Mouse (Mus musculus) 3134 (cell line): ENCODE results near the gene Atp6v1e1.

ENCODE experiments used
- DNase-seq: peaks from one replicate; pipeline ENCODE4 v3.0.0-alpha.2; 2011; ENCODE audit warnings: low spot score; ENCODE audit not compliant: insufficient read length; ENCODE audit errors: extremely low read depth

Gene Atp6v1e1

DNA sequence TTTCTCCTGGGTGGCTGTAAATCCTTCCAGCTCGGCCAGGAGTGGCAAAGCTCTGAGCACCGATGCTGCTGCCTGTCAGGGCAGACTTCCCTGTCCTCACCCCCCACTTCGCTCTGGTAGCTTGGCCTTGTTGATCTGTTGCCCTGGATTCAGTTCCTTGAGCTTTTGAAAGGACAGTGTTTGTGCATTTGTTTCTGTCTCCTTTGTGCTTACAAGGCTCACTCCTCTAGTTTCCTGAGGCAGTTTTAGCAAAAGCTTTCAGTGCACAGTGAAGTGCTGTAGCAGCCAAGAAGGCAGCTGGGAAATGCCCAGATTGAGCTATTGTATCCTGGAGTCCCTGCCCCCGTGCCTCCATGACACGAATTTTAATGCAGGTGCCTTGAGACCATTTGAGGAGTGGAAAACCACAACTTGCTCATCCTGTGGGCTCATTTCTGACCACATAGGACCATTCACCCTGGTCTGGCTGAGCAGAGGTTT is 49.4 kb downstream of the Atp6v1e1 start, which contains the start of gene Slc25a18:
TSS of gene Slc25a18 (plus strand) at position 430 of the 480 bp plus-strand sequence.
- no peak for DNase-seq

DNA sequence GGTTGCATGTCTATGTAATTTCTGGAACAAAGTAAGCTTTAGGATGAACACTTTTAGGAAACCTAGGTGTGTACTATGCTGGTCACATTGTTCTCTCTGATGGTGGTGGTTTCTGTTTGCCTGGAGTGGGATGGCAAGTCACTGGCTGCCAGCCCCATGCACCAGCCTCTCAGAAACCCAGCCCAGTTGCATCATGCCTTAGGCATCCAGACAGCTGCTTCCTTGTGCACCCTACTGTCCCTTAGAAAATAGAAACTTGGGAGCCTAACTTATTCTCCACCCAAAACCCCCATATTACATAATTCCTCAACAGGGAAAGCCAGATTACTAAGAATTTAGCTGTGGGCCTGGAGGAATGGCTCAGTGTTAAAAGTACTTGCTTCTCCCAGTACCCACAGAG is 50.6 kb downstream of the Atp6v1e1 start:
- DNase-seq, result peak; percentile 42

DNA sequence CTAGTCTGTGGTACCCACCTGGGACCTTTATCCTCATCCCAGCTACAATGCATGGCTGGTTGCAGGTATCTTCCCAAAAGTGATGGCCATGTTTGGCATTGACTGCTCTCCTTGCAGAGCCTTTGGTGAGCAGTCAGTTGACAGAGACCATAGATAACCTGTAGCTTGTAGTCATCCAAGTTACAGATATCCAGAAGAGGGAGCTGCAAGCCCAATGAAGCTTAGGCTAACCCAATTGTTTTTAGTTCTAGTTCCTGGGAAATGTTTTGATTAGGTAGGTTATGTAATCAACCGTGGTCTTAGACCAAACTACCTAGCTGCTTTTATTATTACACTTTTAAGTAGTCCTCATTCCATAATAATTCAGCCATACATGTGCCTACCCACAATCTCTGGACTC is 51.2 kb downstream of the Atp6v1e1 start:
- no peak for DNase-seq

DNA sequence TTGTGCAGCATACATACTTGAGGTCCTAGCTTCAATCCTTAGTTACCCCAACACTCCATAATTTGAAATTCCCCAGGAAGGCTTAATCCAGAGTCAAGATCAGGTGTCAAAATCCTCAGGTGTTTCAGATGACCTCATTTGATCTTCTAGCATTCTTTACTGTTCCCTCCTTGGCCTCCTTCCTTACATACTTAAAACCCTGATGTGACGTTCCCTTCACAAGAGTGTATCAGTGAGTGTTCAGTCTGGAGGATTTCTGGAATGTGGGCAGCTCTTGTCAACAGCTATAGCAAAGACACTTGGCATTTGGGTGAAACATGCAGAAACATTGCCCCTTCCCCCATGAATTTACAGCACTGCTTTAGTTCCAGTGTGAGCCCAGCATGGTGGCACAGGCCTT is 52.6 kb downstream of the Atp6v1e1 start:
- DNase-seq, result no peak

DNA sequence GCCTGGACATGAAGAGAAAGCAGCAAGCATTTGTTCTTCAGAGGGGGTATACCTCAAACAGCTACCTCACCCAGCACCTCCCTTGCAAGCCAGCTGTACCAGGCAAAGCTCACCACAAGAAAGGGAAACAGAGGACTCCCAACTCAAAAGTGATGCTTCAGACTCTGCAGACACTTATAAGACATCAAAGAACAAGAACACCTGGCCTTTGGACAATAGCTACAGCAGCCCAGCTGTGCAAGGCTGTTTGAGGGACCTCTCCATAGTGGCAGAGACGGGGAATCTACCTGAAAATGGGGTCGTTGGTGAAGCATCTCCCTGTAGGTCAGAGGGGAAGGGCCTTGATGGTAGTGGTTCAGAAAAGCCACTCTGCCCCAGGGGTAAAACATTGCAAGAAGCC is 61.4 kb downstream of the Atp6v1e1 start:
- DNase-seq, result no peak

DNA sequence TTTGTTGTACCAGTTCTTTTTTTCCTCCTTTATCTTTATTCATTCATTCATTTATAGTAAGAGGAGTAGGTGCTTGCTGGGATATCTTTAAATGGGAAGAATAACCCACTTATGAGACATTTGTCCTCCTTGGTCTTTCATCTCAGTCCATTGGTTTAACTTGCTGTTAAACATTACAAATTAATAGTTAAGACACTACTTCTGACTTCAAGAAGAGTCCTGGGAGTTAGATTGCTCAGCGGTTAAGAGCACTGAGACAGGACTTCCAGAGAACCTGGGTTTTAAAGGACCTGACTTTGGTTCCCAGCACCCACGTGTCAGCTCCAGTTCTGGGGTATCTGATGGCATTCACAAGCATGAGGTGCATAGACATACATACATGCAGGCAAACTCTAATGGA is 76.2 kb downstream of the Atp6v1e1 start:
- DNase-seq, result no peak
